Mouse (Mus musculus) MEL (cell line): ENCODE data around the gene Upk1b. TPM values are rescaled to one million over a fixed set of nuclear protein-coding genes. Genes with fewer than 3 reads are reported as not detected.

ENCODE experiments used
- DNase-seq: peaks from one replicate; pipeline ENCODE4 v3.0.0; 2011; ENCODE audit warnings: low read depth, low spot score
- H3K27ac ChIP-seq: 2 replicates; pipeline ENCODE4 v1.5.1; 2012; ENCODE audit warnings: low read depth, mild to moderate bottlenecking, control low read depth, low read length, moderate library complexity; ENCODE audit not compliant: control insufficient read depth
- H3K27me3 ChIP-seq, 2 experiments: fragments of 150-350 bp in 1 of 2; sonication (generic) in 1 of 2; 2 replicates each; pipeline ENCODE4 v1.6.1; 2012; ENCODE audit warnings: low read length in 2 of 2, mild to moderate bottlenecking in 2 of 2, improper control_type of control experiment in 1 of 2, moderate library complexity in 1 of 2; ENCODE audit not compliant: insufficient read depth in 2 of 2, control insufficient read depth in 1 of 2
- H3K36me3 ChIP-seq, 2 experiments: 2 replicates each; pipeline ENCODE4 v1.6.1; 2012 to 2014; ENCODE audit warnings: low read length in 2 of 2, improper control_type of control experiment in 1 of 2, inconsistent platforms in 1 of 2, mild to moderate bottlenecking in 1 of 2; ENCODE audit not compliant: insufficient read depth in 2 of 2, control insufficient read depth in 1 of 2
- H3K4me1 ChIP-seq, 2 experiments: fragments of 150-350 bp in 1 of 2; sonication (generic) in 1 of 2; 2 replicates each; pipeline ENCODE4 v1.6.1; 2012; ENCODE audit warnings: low read length in 2 of 2, improper control_type of control experiment in 1 of 2, mild to moderate bottlenecking in 1 of 2; ENCODE audit not compliant: insufficient read depth in 2 of 2, control insufficient read depth in 1 of 2
- H3K4me3 ChIP-seq, 2 experiments: fragments of 150-350 bp in 1 of 2; sonication (generic) in 1 of 2; 2 replicates each; pipeline ENCODE4 v1.5.1; 2012; ENCODE audit warnings: low read depth in 2 of 2, low read length in 2 of 2, mild to moderate bottlenecking in 2 of 2, moderate library complexity in 2 of 2, control low read depth in 1 of 2, improper control_type of control experiment in 1 of 2; ENCODE audit not compliant: control insufficient read depth in 1 of 2, insufficient read depth in 1 of 2
- H3K79me2 ChIP-seq: 2 replicates; pipeline ENCODE4 v1.6.1; 2012; ENCODE audit warnings: mild to moderate bottlenecking, low read length, moderate library complexity; ENCODE audit not compliant: control insufficient read depth, poor library complexity, insufficient read depth
- H3K9ac ChIP-seq: 2 replicates; pipeline ENCODE4 v1.6.1; 2012; ENCODE audit warnings: low read depth, mild to moderate bottlenecking, control low read depth, low read length, moderate library complexity; ENCODE audit not compliant: control insufficient read depth, poor library complexity, severe bottlenecking
- H3K9me3 ChIP-seq: fragments of 150-350 bp; sonication (generic); replicated peaks from 2 replicates; pipeline ENCODE4 v1.6.1; 2012; ENCODE audit warnings: mild to moderate bottlenecking, low read length, improper control_type of control experiment, moderate library complexity; ENCODE audit not compliant: insufficient read depth
- BHLHE40 ChIP-seq: IDR thresholded peaks from 2 replicates; pipeline ENCODE4 v1.6.1; 2012; ENCODE audit warnings: low read depth, mild to moderate bottlenecking, inconsistent platforms, low read length, improper control_type of control experiment, borderline replicate concordance
- CHD1 ChIP-seq: IDR thresholded peaks from 2 replicates; pipeline ENCODE4 v1.6.1; 2012; ENCODE audit warnings: low read depth, mild to moderate bottlenecking, inconsistent platforms, low read length, improper control_type of control experiment
- CHD2 ChIP-seq: IDR thresholded peaks from 2 replicates; pipeline ENCODE4 v1.6.1; 2011; ENCODE audit warnings: low read length, improper control_type of control experiment
- CTCF ChIP-seq, 3 experiments: IDR thresholded peaks in 2 of 3; conservative IDR thresholded peaks in 1 of 3; 2 replicates each; pipeline ENCODE4 v1.5.1; 2011 to 2012; ENCODE audit warnings: low read length in 3 of 3, low read depth in 2 of 3, mild to moderate bottlenecking in 2 of 3, improper control_type of control experiment in 1 of 3, inconsistent platforms in 1 of 3, mixed read lengths in 1 of 3, moderate library complexity in 1 of 3; ENCODE audit not compliant: control insufficient read depth in 1 of 3, insufficient read depth in 1 of 3, poor library complexity in 1 of 3, severe bottlenecking in 1 of 3
- ELF1 ChIP-seq: IDR thresholded peaks from 2 replicates; pipeline ENCODE4 v1.6.1; 2014; ENCODE audit warnings: low read depth, mild to moderate bottlenecking, inconsistent platforms, low read length, improper control_type of control experiment, moderate library complexity
- GABPA ChIP-seq: IDR thresholded peaks from 2 replicates; pipeline ENCODE4 v1.6.1; 2012; ENCODE audit warnings: low read depth, mild to moderate bottlenecking, inconsistent platforms, low read length, improper control_type of control experiment, moderate library complexity
- GATA1 ChIP-seq: IDR thresholded peaks from 2 replicates; pipeline ENCODE4 v1.6.1; 2011; ENCODE audit warnings: low read depth, low read length, improper control_type of control experiment
- JUND ChIP-seq: IDR thresholded peaks from 2 replicates; pipeline ENCODE4 v1.6.1; 2011; ENCODE audit warnings: low read depth, mild to moderate bottlenecking, improper control_type of control experiment, low read length
- KAT2A ChIP-seq: conservative IDR thresholded peaks from 2 replicates; pipeline ENCODE4 v1.6.1; 2012; ENCODE audit warnings: low read depth, low read length, improper control_type of control experiment, inconsistent platforms
- MAFK ChIP-seq: IDR thresholded peaks from 2 replicates; pipeline ENCODE4 v1.6.1; 2011; ENCODE audit warnings: low read depth, mild to moderate bottlenecking, low read length, improper control_type of control experiment, borderline replicate concordance
- MEF2A ChIP-seq: IDR thresholded peaks from 2 replicates; pipeline ENCODE4 v1.6.1; 2014; ENCODE audit warnings: low read depth, mild to moderate bottlenecking, inconsistent platforms, low read length, improper control_type of control experiment; ENCODE audit not compliant: poor library complexity, insufficient replicate concordance, severe bottlenecking; ENCODE audit errors: extremely low read depth
- MXI1 ChIP-seq: IDR thresholded peaks from 2 replicates; pipeline ENCODE4 v1.6.1; 2011; ENCODE audit warnings: mild to moderate bottlenecking, low read depth, low read length, improper control_type of control experiment
- MYB ChIP-seq: IDR thresholded peaks from 2 replicates; pipeline ENCODE4 v1.6.1; 2011; ENCODE audit warnings: mild to moderate bottlenecking, low read depth, low read length, improper control_type of control experiment
- NRF1 ChIP-seq: IDR thresholded peaks from 2 replicates; pipeline ENCODE4 v1.6.1; 2014; ENCODE audit warnings: low read depth, mild to moderate bottlenecking, inconsistent platforms, low read length, improper control_type of control experiment, moderate library complexity; ENCODE audit not compliant: poor library complexity, insufficient read depth, severe bottlenecking
- POLR2A ChIP-seq, 2 experiments: IDR thresholded peaks; 2 replicates each; pipeline ENCODE4 v1.6.1; 2011 to 2012; ENCODE audit warnings: low read length in 2 of 2, mild to moderate bottlenecking in 2 of 2, control low read depth in 1 of 2, improper control_type of control experiment in 1 of 2, low read depth in 1 of 2, moderate library complexity in 1 of 2; ENCODE audit not compliant: control insufficient read depth in 1 of 2, insufficient read depth in 1 of 2, poor library complexity in 1 of 2
- POLR2AphosphoS2 ChIP-seq: IDR thresholded peaks from 2 replicates; pipeline ENCODE4 v1.6.1; 2011; ENCODE audit warnings: low read length, improper control_type of control experiment
- RAD21 ChIP-seq: IDR thresholded peaks from 2 replicates; pipeline ENCODE4 v1.6.1; 2011; ENCODE audit warnings: mild to moderate bottlenecking, low read depth, low read length, improper control_type of control experiment
- RCOR1 ChIP-seq: IDR thresholded peaks from 2 replicates; pipeline ENCODE4 v1.6.1; 2012; ENCODE audit warnings: low read depth, mild to moderate bottlenecking, inconsistent platforms, low read length, improper control_type of control experiment
- SMC3 ChIP-seq: IDR thresholded peaks from 2 replicates; pipeline ENCODE4 v1.6.1; 2011; ENCODE audit warnings: low read depth, low read length, improper control_type of control experiment
- UBTF ChIP-seq: IDR thresholded peaks from 2 replicates; pipeline ENCODE4 v1.6.1; 2012; ENCODE audit warnings: low read depth, mild to moderate bottlenecking, inconsistent platforms, low read length, improper control_type of control experiment, moderate library complexity, borderline replicate concordance; ENCODE audit not compliant: insufficient read depth
- USF2 ChIP-seq, 2 experiments: IDR thresholded peaks; 2 replicates each; pipeline ENCODE4 v1.6.1; 2011 to 2012; ENCODE audit warnings: improper control_type of control experiment in 2 of 2, low read length in 2 of 2, borderline replicate concordance in 1 of 2, inconsistent platforms in 1 of 2, low read depth in 1 of 2, mild to moderate bottlenecking in 1 of 2; ENCODE audit not compliant: insufficient read depth in 1 of 2
- ZKSCAN1 ChIP-seq: IDR thresholded peaks from 2 replicates; pipeline ENCODE4 v1.6.1; 2012; ENCODE audit warnings: low read depth, mild to moderate bottlenecking, inconsistent platforms, low read length, improper control_type of control experiment, moderate library complexity
- polyA plus RNA-seq, 2 experiments: library from polyadenylated mRNA; stranded (reverse) in 1 of 2; unstranded in 1 of 2; fragments of >175 nt in 1 of 2; fragments of >200 nt in 1 of 2; gene quantifications; 2 replicates each; pipeline versions ENCODE4 v1.2.1 to v1.2.4; 2012; ENCODE audit warnings: low replicate concordance in 2 of 2, low read depth in 1 of 2; ENCODE audit not compliant: insufficient read length in 2 of 2, insufficient read depth in 1 of 2, missing spikeins in 1 of 2
- total RNA-seq: library from RNA; depleted of rRNA; stranded (reverse); fragments of 300-350 nt; gene quantifications from 2 replicates; pipeline ENCODE4 v1.2.3, GENCODE M21; 2012

The Upk1b gene
- total and polyA plus RNA-seq, 3 experiments = not detected

DNA sequence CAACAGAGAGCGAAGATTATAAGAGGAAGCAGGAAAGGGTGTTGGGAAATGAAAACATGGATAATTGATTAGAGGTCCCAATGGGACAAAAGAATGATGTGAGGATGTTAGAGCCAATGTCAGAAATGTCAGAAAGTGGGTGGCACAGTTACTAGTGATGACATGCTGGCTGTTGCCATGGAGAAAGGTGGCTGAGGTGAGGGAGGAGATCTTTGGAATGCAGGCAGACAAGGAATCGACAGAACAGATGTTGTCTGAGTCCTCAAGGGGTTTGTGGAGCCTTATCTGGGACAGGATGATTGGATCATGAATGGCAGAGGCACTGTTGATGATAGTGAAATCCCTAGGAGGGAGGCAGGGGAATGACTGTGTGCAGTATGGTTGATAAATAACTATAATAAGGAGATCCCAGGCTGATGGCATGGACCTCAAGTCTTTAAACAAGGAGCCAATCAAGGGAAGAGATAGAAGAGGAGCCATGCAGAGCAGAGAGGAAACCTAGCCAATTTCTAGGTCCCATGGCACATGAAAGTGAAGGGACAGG, 17.5 kb downstream of the Upk1b start:
- no peaks in the 10 kb centered on the region for H3K4me1 ChIP-seq
- H3K27me3 ChIP-seq = no peaks in the 10 kb centered on the region
- no peak overlapping the region for H3K9ac ChIP-seq
- no peak for TF ChIP-seq RAD21
- TF ChIP-seq ZKSCAN1 = no peak
- no peak for TF ChIP-seq SMC3
- no peak for TF ChIP-seq KAT2A
- no peak for TF ChIP-seq GABPA
- no peak for TF ChIP-seq JUND
- TF ChIP-seq GATA1 = no peak
- no peaks in the 10 kb centered on the region for H3K79me2 ChIP-seq
- no peak overlapping the region for H3K27ac ChIP-seq
- H3K36me3 ChIP-seq = no peaks in the 10 kb centered on the region
- no peak overlapping the region for H3K4me3 ChIP-seq
- no peaks in the 10 kb centered on the region for H3K9me3 ChIP-seq
- DNase-seq = no peak

DNA sequence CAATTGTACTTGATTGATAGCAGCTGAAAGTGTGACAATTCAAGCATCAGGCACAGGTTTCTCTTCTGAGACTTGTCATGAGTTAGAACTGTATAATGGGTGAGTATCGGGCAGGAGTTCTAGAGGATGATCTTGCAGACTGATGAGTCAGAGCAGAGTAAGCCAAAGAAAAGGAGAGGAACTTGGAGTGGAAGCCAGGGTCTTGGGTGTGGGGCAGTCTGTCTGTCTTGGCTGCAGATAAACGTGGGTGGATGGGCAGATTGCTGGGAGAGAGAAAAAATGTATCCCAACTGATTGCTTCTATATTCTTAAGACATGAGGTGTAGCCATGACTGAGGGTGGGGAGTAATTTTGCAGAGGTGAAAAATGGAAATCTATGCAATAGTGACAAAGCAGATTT, 18.2 kb downstream of the Upk1b start:
- DNase-seq = no peak
- no peak for TF ChIP-seq MAFK
- TF ChIP-seq RAD21 = no peak
- no peak for TF ChIP-seq CHD1
- TF ChIP-seq ZKSCAN1 = no peak
- Histone ChIP-seq H3K4me1 (no peaks in the 10 kb centered on the region), H3K27me3 (no peaks in the 10 kb centered on the region), H3K27ac (no peak overlapping the region), H3K4me3 (no peak overlapping the region), H3K36me3 (no peaks in the 10 kb centered on the region), H3K79me2 (no peaks in the 10 kb centered on the region), H3K9ac (no peak overlapping the region), H3K9me3 (no peaks in the 10 kb centered on the region)

DNA sequence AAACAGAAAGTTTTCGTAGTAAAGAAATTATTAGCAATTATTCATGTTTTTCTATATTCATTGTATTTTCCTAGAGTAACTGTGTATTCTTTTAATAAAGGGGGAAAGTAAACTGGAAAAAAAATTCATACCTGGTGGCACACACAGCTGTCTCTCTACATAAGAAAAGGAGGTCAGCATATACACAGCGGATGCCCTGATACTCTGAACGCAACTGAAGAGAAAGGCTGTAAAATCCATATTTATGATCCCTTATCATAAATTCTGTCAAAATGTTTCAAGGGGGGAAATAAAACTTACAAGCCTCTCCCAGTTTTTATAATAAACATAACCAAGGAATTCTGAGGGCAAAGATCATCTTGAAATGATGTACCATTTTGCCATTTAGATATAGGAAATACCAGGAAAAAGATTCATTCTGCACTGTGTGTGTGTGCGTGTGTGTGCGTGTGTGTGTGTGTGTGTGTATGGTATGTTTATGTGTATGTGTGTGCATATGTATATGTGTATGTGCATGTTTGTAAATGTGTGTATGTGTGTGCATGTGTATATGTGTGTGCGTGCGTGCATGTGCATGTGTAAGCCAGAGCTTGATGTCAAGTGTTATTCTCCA, 19.1 kb downstream of the Upk1b start:
- Histone ChIP-seq H3K79me2 (no peaks in the 10 kb centered on the region), H3K27ac (no peak overlapping the region), H3K27me3 (no peaks in the 10 kb centered on the region), H3K9me3 (no peaks in the 10 kb centered on the region), H3K4me3 (no peak overlapping the region), H3K36me3 (no peaks in the 10 kb centered on the region), H3K9ac (no peak overlapping the region), H3K4me1 (no peaks in the 10 kb centered on the region)
- DNase-seq = no peak
- TF ChIP-seq MAFK (no peak), NRF1 (no peak), GATA1 (no peak), POLR2A (IDR thresholded peaks at IDR 0.05; ENCODE audit: control insufficient read depth in 1 of 2, insufficient read depth in 1 of 2, low read depth in 1 of 2, low read length in 2 of 2, poor library complexity in 1 of 2) (no peak), ELF1 (no peak), RCOR1 (no peak), SMC3 (no peak), USF2 (IDR thresholded peaks at IDR 0.05; ENCODE audit: borderline replicate concordance in 1 of 2, insufficient read depth in 1 of 2, low read depth in 1 of 2, low read length in 2 of 2) (no peak), CTCF (IDR thresholded peaks at IDR 0.05 in 2 of 3, conservative IDR thresholded peaks at IDR 0.05 in 1 of 3; ENCODE audit: control insufficient read depth in 1 of 3, insufficient read depth in 1 of 3, low read depth in 2 of 3, low read length in 3 of 3, poor library complexity in 1 of 3, severe bottlenecking in 1 of 3) (no peak), POLR2AphosphoS2 (no peak), MYB (no peak), MXI1 (no peak), RAD21 (no peak), ZKSCAN1 (no peak), BHLHE40 (no peak), CHD2 (no peak), UBTF (no peak), MEF2A (no peak), CHD1 (no peak)
